ENCODE assay signal across 10 mouse cellular contexts in genomic region chr4:95659024-95659423, GRCm38 (mm10).
"Had no signal": no experiment of that assay in that cellular context is flagged by ENCODE, and none has a peak within 500 bp of the region (broad histone marks: within the 10 kb centered on the region; RNA-seq: fewer than 3 reads in every experiment).

No protein-coding gene starts in this region.

- H3K9ac ChIP-seq: limb, embryonic 15.5 days; liver, embryonic 13.5 days; midbrain, embryonic 13.5 days; neural tube, embryonic 15.5 days had no signal

- H3K9me3 ChIP-seq: limb, embryonic 15.5 days; liver, embryonic 13.5 days; midbrain, embryonic 13.5 days; neural tube, embryonic 15.5 days had no signal

- H3K27me3 ChIP-seq: limb, embryonic 15.5 days; liver, embryonic 13.5 days; midbrain, embryonic 13.5 days; neural tube, embryonic 15.5 days had no signal

- H3K36me3 ChIP-seq: limb, embryonic 15.5 days; liver, embryonic 13.5 days; midbrain, embryonic 13.5 days; neural tube, embryonic 15.5 days had no signal

- H3K4me1 ChIP-seq: midbrain, embryonic 13.5 days; neural tube, embryonic 15.5 days had no signal

- H3K27ac ChIP-seq: kidney, postnatal 0 days; left cerebral cortex, adult 2 months; limb, embryonic 15.5 days; liver, embryonic 13.5 days; midbrain, embryonic 13.5 days; neural tube, embryonic 15.5 days had no signal

- DNase-seq: liver, embryonic 13.5 days; lung, adult 18-20 months; right cerebral cortex, adult 18-20 months; right cerebral cortex, postnatal 25 days; thymus, postnatal 4 days had no signal

- H3K4me3 ChIP-seq: left cerebral cortex, adult 2 months; limb, embryonic 15.5 days; liver, embryonic 13.5 days; midbrain, embryonic 13.5 days; neural tube, embryonic 15.5 days had no signal
